ENCODE assay signal across 9 mouse cellular contexts in genomic region chr1:131053239-131053638, GRCm38 (mm10). TPM values are rescaled to one million over a fixed set of nuclear protein-coding genes. Genes with fewer than 3 reads are reported as not detected.
DNase-seq lines count a peak whose midpoint lies in the region; ATAC-seq and TF ChIP-seq lines count a peak whose summit lies in the region.
"Had no signal": no experiment of that assay in that cellular context is flagged by ENCODE, and none has a peak within 500 bp of the region (broad histone marks: within the 10 kb centered on the region; RNA-seq: fewer than 3 reads in every experiment).

No protein-coding gene starts in this region.

- WGBS in hindbrain, embryonic 15.5 days = 4% methylated on average over 8 of the region's 8 CpGs
- WGBS in lung, postnatal 0 days = 10% methylated on average over 8 of the region's 8 CpGs

- no peak for TF ChIP-seq EP300 in lung, postnatal 0 days (IDR thresholded peaks at IDR 0.05)

- H3K4me1 ChIP-seq in hindbrain, embryonic 15.5 days (replicated peaks) = peaks cover 10% of the 10 kb centered on the region
- H3K4me1 ChIP-seq in lung, postnatal 0 days (ENCODE audit: insufficient read depth, low read depth, low read length) = no peaks in the 10 kb centered on the region

- TF ChIP-seq CTCF in lung, postnatal 0 days (IDR thresholded peaks at IDR 0.05) = peak; percentile 87

- no peak overlapping the region for H3K4me2 ChIP-seq in hindbrain, embryonic 15.5 days
- H3K4me2 ChIP-seq in lung, postnatal 0 days (replicated peaks; ENCODE audit: low read depth, low read length) = no peak overlapping the region

- peaks cover 26% of the 10 kb centered on the region for H3K36me3 ChIP-seq in hindbrain, embryonic 15.5 days
- peaks cover 36% of the 10 kb centered on the region for H3K36me3 ChIP-seq in lung, postnatal 0 days (ENCODE audit: insufficient read depth, low read length)

- H3K9me3 ChIP-seq in hindbrain, embryonic 15.5 days = no peaks in the 10 kb centered on the region
- no peaks in the 10 kb centered on the region for H3K9me3 ChIP-seq in lung, postnatal 0 days (ENCODE audit: low read length)

- H3K27ac ChIP-seq in hindbrain, embryonic 15.5 days (replicated peaks) = peak overlapping the region; percentile 58
- H3K27ac ChIP-seq in lung, postnatal 0 days (ENCODE audit: low read length) = no peak overlapping the region
- H3K27ac ChIP-seq: macrophage had no signal

- ATAC-seq in hindbrain, embryonic 15.5 days (ENCODE audit: low FRiP score, low read depth) = peak; percentile 77
- ATAC-seq in lung, postnatal 0 days = peak; percentile 63

- H3K9ac ChIP-seq in hindbrain, embryonic 15.5 days = no peak overlapping the region
- no peak overlapping the region for H3K9ac ChIP-seq in lung, postnatal 0 days (replicated peaks; ENCODE audit: low read depth)

- no peaks in the 10 kb centered on the region for H3K27me3 ChIP-seq in hindbrain, embryonic 15.5 days
- no peaks in the 10 kb centered on the region for H3K27me3 ChIP-seq in lung, postnatal 0 days (replicated peaks; ENCODE audit: insufficient read depth, low read length)

- no peak overlapping the region for H3K4me3 ChIP-seq in hindbrain, embryonic 15.5 days
- no peak overlapping the region for H3K4me3 ChIP-seq in lung, postnatal 0 days (ENCODE audit: low read depth, low read length)

- DNase-seq in R1 (ENCODE audit: low read depth, low spot score) = peak; percentile 84
- peak; percentile 64 for DNase-seq in cerebellum, adult 9-10 months
- DNase-seq in frontal cortex, postnatal 36 days (ENCODE audit: low spot score in 2 of 2) = peak; percentile 67 to 80
- peak; percentile 73 to 91 for DNase-seq in layer of hippocampus, postnatal 14 days (ENCODE audit: low spot score in 2 of 2)
- DNase-seq in lung, postnatal 0 days (ENCODE audit: low spot score) = peak; percentile 93
- DNase-seq in retina, adult 2 months (ENCODE audit: low read depth, low spot score) = peak; percentile 60
- no peak for DNase-seq in urinary bladder, adult 2 months (ENCODE audit: low spot score)

RNA-seq across cellular contexts. Expression of gene Il10, which starts 33.6 kb away (rescaled TPM):
- not detected in 2 replicates for polyA plus RNA-seq in hindbrain, embryonic 15.5 days (2015; fragmentation: Nextera tagmentation; extraction: Ambion mirVana)
- not detected for total RNA-seq in layer of hippocampus, postnatal 14 days (2021)
- polyA plus RNA-seq in lung, postnatal 0 days (2015; fragmentation: Nextera tagmentation; extraction: Ambion mirVana) = not detected in 2 replicates
- polyA plus RNA-seq in urinary bladder, adult 2 months (2012; rRNA removed) = 0.23 and 0.27 TPM in 2 replicates

RNA-seq across cellular contexts. Expression of gene Mapkapk2, which starts 44.4 kb away (rescaled TPM):
- polyA plus RNA-seq in hindbrain, embryonic 15.5 days (2015; fragmentation: Nextera tagmentation; extraction: Ambion mirVana) = 20.0 and 22.1 TPM in 2 replicates
- 10 to 100 TPM; 26.1 to 30.4 TPM for total RNA-seq in layer of hippocampus, postnatal 14 days (2021)
- 62.4 and 65.0 TPM in 2 replicates for polyA plus RNA-seq in lung, postnatal 0 days (2015; fragmentation: Nextera tagmentation; extraction: Ambion mirVana)
- polyA plus RNA-seq in urinary bladder, adult 2 months (2012; rRNA removed) = 77.4 and 86.8 TPM in 2 replicates
